Mouse (Mus musculus) left cerebral cortex, adult 6 months (tissue): Measurements from ENCODE around the gene Ube2l6. TPM values are rescaled to one million over a fixed set of nuclear protein-coding genes. Genes with fewer than 3 reads are reported as not detected.

ENCODE experiments used
- long read RNA-seq, 2 experiments: library from polyadenylated mRNA; unstranded; transcript quantifications; one replicate each; pipeline ENCODE4 v2.0.0; 2019 to 2020
- polyA plus RNA-seq: library from polyadenylated mRNA; unstranded; fragments of <200 nt; fragmentation: Nextera tagmentation; gene quantifications from 2 replicates; pipeline ENCODE4 v1.2.3, GENCODE M21; 2021

Gene Ube2l6
- polyA plus RNA-seq = 7.5 and 12.5 TPM in 2 replicates
- long read RNA-seq, experiment 1, transcript Ube2l6-201 (4 exons, 1,560 nt) = major isoform, 39 of 43 reads
- long read RNA-seq, experiment 1, partial matches to known transcripts = 1 of 43 reads
- long read RNA-seq, experiment 1, other reads (novel, unspliced or antisense) = 3 of 43 reads
- long read RNA-seq, experiment 2, transcript Ube2l6-201 (4 exons, 1,560 nt) = major isoform, 9 of 10 reads
- long read RNA-seq, experiment 2, partial matches to known transcripts = 0 of 10 reads
- long read RNA-seq, experiment 2, other reads (novel, unspliced or antisense) = 1 of 10 reads

GRCm38 (mm10) chr2:84798493-84798921 lies at the start of gene Ube2l6:
Ube2l6 (plus strand) TSS chr2:84798828.

DNA sequence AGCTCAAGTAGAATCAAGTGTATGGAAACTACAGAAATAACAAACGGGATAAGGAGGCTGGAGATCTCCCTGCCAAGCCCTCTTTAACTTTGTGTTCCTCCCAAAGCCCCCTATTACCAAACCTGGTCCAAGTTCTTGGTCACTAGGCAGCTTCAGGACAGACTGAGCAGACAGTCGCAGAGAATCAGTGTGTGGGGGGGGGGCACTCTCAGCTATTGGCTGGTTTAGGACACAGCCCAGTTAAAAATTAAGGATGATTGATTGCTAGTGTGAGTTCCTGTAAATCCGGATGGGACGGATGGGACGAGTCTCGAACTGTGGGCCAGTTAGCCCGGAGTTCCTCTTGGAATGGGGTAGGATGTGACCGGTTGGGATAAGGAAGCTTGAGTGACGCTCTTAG lies 23.4 kb upstream of the Ube2l6 start, which contains the start of gene Serping1:
Gene Serping1, minus strand, starts transcription at position 204 of the 400 bp plus-strand sequence.

GRCm38 (mm10) chr2:84822552-84822951 lies 23.9 kb downstream of the Ube2l6 start, which contains the start of gene Smtnl1:
Smtnl1 (minus strand) TSS chr2:84822652.

GRCm38 (mm10) chr2:84826488-84827282 lies 28.1 kb downstream of the Ube2l6 start, which contains the start of gene Timm10:
Timm10 (plus strand) TSS chr2:84826997.

DNA sequence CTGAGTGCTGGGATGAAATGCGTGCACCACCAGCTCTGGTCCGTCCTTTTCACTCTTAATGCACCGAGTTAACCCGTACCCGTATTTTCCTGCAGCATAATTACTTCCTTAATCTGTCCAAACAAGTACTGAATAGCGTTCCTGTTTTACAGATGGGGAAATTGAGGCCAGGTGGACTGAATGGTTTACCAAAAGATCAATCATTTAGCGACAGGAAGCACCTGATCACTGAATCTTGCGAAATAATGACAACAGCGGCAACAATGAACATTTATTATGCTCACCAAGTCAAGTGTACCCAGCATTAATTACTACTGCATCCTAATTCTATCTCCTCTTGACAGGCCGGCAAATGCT lies 39.9 kb downstream of the Ube2l6 start, which contains the start of gene Slc43a1:
Gene Slc43a1, plus strand, starts transcription at position 258 of the 357 bp plus-strand sequence.

Other genes starting within 250 kb of the Ube2l6 start
- 5.0 and 5.6 TPM in 2 replicates for gene Ctnnd1, start 148.1 kb upstream of the Ube2l6 start, polyA plus RNA-seq
- 0.06 TPM in 1 of 2 replicates, not detected in the other for gene Btbd18, start 139.7 kb upstream of the Ube2l6 start, polyA plus RNA-seq
- gene Selenoh, start 128.1 kb upstream of the Ube2l6 start, polyA plus RNA-seq = 94.1 and 109 TPM in 2 replicates
- gene Gm28635, start 120.8 kb upstream of the Ube2l6 start, polyA plus RNA-seq = not detected in 2 replicates
- 14.4 and 25.0 TPM in 2 replicates for gene Med19, start 120.4 kb upstream of the Ube2l6 start, polyA plus RNA-seq
- 239 and 350 TPM in 2 replicates for gene Tmx2, start 119.7 kb upstream of the Ube2l6 start, polyA plus RNA-seq
- gene Zdhhc5, start 83.6 kb upstream of the Ube2l6 start, polyA plus RNA-seq = 5.5 and 8.0 TPM in 2 replicates
- gene Clp1, start 71.5 kb upstream of the Ube2l6 start, polyA plus RNA-seq = 10.4 and 10.5 TPM in 2 replicates
- gene Ypel4, start 64.8 kb upstream of the Ube2l6 start, polyA plus RNA-seq = 19.6 and 26.9 TPM in 2 replicates
- 0.70 and 1.2 TPM in 2 replicates for gene Gm19426, start 55.2 kb upstream of the Ube2l6 start, polyA plus RNA-seq
- 9.7 and 14.3 TPM in 2 replicates for gene Serping1, start 23.4 kb upstream of the Ube2l6 start, polyA plus RNA-seq
- gene Smtnl1, start 23.8 kb downstream of the Ube2l6 start, polyA plus RNA-seq = not detected in 2 replicates
- 174 and 190 TPM in 2 replicates for gene Timm10, start 28.2 kb downstream of the Ube2l6 start, polyA plus RNA-seq
- 0.14 and 0.29 TPM in 2 replicates for gene Slc43a1, start 40.0 kb downstream of the Ube2l6 start, polyA plus RNA-seq
- 5.6 and 49.3 TPM in 2 replicates for gene Rtn4rl2, start 87.9 kb downstream of the Ube2l6 start, polyA plus RNA-seq
- 0.51 and 0.83 TPM in 2 replicates for gene Slc43a3, start 137.8 kb downstream of the Ube2l6 start, polyA plus RNA-seq
- gene Prg2, start 181.6 kb downstream of the Ube2l6 start, polyA plus RNA-seq = not detected in 2 replicates
- gene Prg3, start 189.4 kb downstream of the Ube2l6 start, polyA plus RNA-seq = not detected in 2 replicates
- 29.3 and 42.0 TPM in 2 replicates for gene Ssrp1, start 238.4 kb downstream of the Ube2l6 start, polyA plus RNA-seq
- gene P2rx3, start 238.6 kb downstream of the Ube2l6 start, polyA plus RNA-seq = 0.28 and 0.43 TPM in 2 replicates
- gene Tnks1bp1, start 249.2 kb downstream of the Ube2l6 start, polyA plus RNA-seq = 5.7 and 7.8 TPM in 2 replicates